Mouse (Mus musculus): ENCODE data around the gene Creb3l2.

DNA sequence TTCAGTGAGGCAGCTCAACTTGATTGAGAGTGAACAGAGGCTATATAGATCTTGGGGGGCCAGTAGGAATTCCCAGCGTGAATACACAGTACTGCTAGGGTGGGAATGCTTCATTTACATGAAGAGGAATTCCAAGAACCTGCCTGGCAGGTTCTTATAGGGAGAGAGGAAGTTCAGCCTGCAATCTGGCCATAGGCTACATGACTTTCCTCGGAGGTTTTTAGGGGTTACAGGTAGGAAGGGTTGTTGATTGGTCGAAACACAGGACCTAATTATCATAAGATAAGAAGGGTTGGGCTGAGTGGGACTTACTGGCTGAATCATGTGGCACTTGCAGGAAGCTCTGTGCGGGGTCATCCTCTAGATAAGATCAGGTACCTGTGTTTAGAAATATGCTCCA lies 9.7 kb upstream of the Creb3l2 start:
- TF ChIP-seq POLR2A (IDR thresholded peaks at IDR 0.05; ENCODE audit: low read depth, low read length) (no peak), CTCF (IDR thresholded peaks at IDR 0.05; ENCODE audit: extremely low read depth, insufficient read length, insufficient replicate concordance, low read depth, low read length) (no peak)
